Mouse (Mus musculus) megakaryocyte-erythroid progenitor cell, adult 5-6 weeks (primary cell): ENCODE results near the gene Chst1. TPM values are rescaled to one million over a fixed set of nuclear protein-coding genes. Genes with fewer than 3 reads are reported as not detected.
A peak's percentile ranks its signal among the peaks of the same experiment; 100 is the strongest.

ENCODE experiments used
- ATAC-seq: replicated peaks from 2 replicates; pipeline ENCODE4 v1.8.0; 2016; ENCODE audit warnings: mild to moderate bottlenecking, inconsistent platforms; ENCODE audit not compliant: severe bottlenecking, poor library complexity, low FRiP score, low TSS enrichment
- total RNA-seq, 2 experiments: library from RNA; stranded (forward) in 1 of 2; stranded (reverse) in 1 of 2; fragments of 200-1000, 215-1000 nt in 1 of 2; fragments of >200 nt in 1 of 2; fragmentation: Nextera tagmentation in 1 of 2; gene quantifications; 2 replicates each; pipeline ENCODE4 v1.2.3; 2014 to 2017

Gene Chst1
- total RNA-seq, 2 experiments from 2014 or later = 0.28 to 1.5 TPM

GRCm38 (mm10) chr2:92608013-92608619 is 8.6 kb downstream of the Chst1 start:
- ATAC-seq = 0 out of 2 replicates have a peak, but pooled peaks have one; percentile 11

GRCm38 (mm10) chr2:92608810-92609581 is 9.5 kb downstream of the Chst1 start:
- ATAC-seq = peak; percentile 62; the same call in 1 of the 2 replicates

DNA sequence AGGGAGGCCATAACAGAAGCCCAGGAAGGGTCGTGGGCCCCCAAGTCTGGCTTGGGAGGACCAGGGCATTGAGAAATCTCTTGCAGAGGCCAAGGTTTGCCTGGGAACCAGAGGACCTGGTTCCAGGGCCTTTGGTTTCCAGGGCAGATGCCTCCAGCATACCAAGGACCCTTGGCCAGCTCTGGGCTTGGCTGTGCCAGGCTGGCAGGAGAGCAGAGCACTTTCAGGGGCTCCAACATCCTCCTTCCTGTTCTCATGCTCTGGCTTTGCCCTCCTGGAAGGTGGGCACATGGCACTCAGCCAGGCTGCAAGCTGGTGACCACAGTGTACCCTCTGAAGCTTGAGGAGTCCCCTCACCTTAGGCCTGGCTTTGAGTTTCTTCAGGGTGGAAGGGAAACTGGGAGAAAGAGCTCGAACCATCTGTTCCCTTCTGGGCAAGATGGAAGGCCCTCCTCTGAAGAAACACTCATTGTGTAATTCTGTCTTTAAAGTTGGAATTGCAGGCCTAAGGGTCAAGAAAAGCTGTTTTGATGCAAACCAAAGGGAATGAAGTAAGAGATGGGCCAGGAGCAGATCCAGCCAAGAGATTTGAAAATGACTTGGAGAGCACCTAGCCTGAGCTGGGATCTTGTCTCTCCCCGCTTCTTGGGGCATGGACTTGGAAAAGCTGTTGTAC is 10.3 kb downstream of the Chst1 start:
- ATAC-seq = no peak

DNA sequence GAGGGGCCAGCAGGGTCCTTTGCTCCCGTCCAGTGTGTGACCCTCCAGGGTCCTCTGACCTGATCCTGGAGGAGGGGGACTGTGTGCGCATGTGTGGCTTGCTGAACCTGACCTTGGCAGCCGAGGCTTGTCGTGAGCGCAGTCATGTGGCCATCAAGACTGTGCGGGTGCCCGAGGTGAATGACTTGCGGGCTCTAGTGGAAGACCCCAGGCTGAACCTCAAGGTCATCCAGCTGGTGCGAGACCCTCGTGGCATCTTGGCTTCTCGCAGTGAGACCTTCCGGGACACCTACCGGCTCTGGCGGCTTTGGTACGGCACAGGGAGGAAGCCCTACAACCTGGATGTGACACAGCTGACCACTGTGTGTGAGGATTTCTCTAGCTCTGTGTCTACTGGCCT is 14.1 kb downstream of the Chst1 start:
- ATAC-seq = no peak

- ATAC-seq = no peak
These were observed 14.6 kb downstream of the Chst1 start for GRCm38 (mm10) chr2:92614106-92614505.

DNA sequence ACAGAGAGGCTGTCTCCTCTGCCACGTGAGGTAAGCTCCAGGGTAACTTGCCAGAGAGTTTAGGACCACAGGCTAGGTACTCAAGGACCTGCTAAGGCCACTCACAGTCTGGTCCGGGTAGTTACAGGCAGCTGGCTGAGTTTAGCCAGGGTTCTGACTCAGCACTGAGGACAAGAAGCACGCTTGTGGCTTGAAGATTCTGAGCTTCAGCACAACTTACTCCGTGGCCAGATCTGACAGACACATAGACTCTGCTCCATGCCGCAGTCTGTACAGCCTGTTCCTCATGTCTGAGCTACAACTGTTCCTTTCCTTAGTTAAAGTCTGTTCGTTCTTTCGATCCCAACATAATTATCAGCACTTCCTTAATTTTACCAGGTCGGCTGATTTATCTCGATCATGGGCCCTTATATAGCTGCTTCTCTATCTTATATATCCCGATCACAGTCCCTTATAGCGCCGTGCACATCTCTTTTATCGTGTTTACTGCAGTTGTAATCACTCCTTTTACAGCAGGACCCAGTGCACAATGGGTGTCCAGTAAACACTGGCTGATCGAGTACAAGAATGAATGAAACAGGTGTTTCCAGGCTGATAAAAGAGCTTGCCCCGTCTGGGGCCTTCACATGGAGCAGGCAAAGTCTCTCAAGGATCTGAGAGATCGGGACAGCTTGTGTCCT is 17.7 kb downstream of the Chst1 start:
- peak; percentile 81 for ATAC-seq

GRCm38 (mm10) chr2:92618016-92618415 is 18.5 kb downstream of the Chst1 start:
- ATAC-seq = no peak

GRCm38 (mm10) chr2:92627633-92628032 is 28.1 kb downstream of the Chst1 start:
- no peak for ATAC-seq

- no peak for ATAC-seq
These were observed 31.3 kb downstream of the Chst1 start for GRCm38 (mm10) chr2:92630799-92631198.

- ATAC-seq = no peak
These were observed 32.5 kb downstream of the Chst1 start for GRCm38 (mm10) chr2:92632027-92632426.

DNA sequence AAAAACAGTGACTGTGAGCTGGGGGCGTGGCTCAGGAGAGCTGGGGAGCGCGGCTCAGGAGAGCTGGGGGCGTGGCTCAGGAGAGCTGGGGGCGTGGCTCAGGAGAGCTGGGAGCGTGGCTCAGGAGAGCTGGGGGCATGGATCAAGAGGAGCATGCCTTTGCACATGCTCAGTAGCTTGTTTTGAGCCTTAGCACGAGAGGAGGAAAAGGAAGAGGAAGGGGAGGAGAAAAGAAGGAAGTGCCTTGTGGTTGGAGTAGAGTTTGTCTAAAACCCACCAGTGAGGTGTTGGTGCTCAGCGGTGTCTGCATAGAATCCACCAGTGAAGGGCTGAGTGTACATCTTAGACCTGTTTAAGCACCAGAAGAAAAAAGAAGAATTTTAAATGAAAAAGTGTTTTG is 41.0 kb downstream of the Chst1 start:
- ATAC-seq = peak; percentile 94

- no peak for ATAC-seq
These were observed 46.0 kb downstream of the Chst1 start for GRCm38 (mm10) chr2:92645282-92646037.

GRCm38 (mm10) chr2:92649154-92649801 is 49.8 kb downstream of the Chst1 start:
- peak; percentile 93 for ATAC-seq

DNA sequence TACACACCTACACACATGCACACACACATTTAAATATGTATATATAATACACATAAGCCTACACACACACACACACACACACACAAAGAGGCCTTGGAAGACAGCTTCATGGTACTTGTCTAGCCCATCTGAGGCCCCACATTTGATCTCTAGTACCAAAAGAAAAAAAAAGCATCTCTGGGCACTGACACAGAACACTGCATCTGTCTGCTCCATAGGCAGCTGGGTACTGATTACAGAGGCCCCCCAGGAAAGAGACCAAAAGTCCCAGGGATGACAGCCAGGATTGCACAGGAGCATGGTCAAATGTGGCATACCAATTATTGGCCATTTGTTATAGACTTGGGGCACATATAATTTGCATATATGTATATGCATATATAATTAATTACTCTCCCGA is 50.9 kb downstream of the Chst1 start:
- no peak for ATAC-seq

- ATAC-seq = no peak
These were observed 51.8 kb downstream of the Chst1 start for GRCm38 (mm10) chr2:92651294-92651816.

- ATAC-seq = no peak
These were observed 57.7 kb downstream of the Chst1 start for GRCm38 (mm10) chr2:92657189-92657588.

GRCm38 (mm10) chr2:92658293-92659150 is 59.0 kb downstream of the Chst1 start:
- no peak for ATAC-seq
